Mouse (Mus musculus): ENCODE data around the gene Cnot6. TPM values are rescaled to one million over a fixed set of nuclear protein-coding genes. Genes with fewer than 3 reads are reported as not detected.

Gene Cnot6
- total RNA-seq, 2 experiments from 2014 or later, result 69.7 to 104 TPM

DNA sequence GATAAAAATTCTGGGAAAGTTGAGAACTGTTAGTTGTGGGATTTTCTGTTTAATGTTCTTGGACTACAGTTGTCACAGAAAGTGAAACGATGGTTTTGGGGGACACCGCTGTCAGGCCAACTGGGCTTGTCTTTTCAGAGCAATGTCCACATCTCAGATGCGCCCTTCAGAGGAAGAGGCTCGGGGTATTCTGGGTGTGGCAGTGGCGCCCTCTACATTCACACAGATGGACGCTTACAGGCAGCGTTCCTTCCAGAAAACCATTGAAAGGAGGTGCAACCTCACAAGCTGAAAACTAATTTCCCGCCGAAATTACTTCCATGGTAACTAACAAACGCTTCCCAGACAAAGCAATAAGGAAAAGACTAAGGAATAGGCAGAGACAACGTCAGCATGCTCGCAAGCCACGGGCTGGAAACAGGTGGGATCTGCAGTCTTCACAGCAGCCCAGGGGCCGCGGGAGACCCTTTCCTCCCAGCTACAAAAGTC lies 50.2 kb downstream of the Cnot6 start:
- ATAC-seq (replicated peaks; ENCODE audit: low FRiP score, low TSS enrichment, poor library complexity, severe bottlenecking), result no peak

- ATAC-seq (replicated peaks; ENCODE audit: low FRiP score, low TSS enrichment, poor library complexity, severe bottlenecking), result no peak
Observed at GRCm38 (mm10) chr11:49659470-49659799, 53.1 kb downstream of the Cnot6 start.

- 0 out of 2 replicates have a peak, but pooled peaks have one; percentile 34 for ATAC-seq (replicated peaks; ENCODE audit: low FRiP score, low TSS enrichment, poor library complexity, severe bottlenecking)
Observed at GRCm38 (mm10) chr11:49658791-49659469, 53.6 kb downstream of the Cnot6 start.

DNA sequence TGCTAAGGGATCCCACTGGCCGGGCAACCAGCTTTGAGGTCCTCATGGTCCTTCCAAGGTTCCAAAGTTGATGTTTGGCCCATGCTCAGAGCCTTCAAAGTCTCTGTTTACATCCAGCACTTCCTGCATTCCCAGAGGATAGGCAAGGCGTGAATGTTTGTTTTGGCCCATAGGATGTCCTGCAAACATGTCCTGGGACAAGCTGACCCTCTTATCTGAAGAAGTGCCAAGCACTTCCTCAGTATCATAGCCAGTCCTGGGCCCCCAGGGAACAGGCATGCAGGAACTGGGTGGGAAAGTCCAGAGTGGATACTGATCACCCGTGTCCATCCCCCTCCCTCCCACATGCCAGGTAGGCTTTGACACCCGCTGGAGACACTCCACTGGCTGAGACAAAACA lies 54.5 kb downstream of the Cnot6 start:
- ATAC-seq (replicated peaks; ENCODE audit: low FRiP score, low TSS enrichment, poor library complexity, severe bottlenecking), result no peak

GRCm38 (mm10) chr11:49655501-49655900 lies 57.0 kb downstream of the Cnot6 start:
- no peak for ATAC-seq (replicated peaks; ENCODE audit: low FRiP score, low TSS enrichment, poor library complexity, severe bottlenecking)

- no peak for ATAC-seq (replicated peaks; ENCODE audit: low FRiP score, low TSS enrichment, poor library complexity, severe bottlenecking)
Observed at GRCm38 (mm10) chr11:49654651-49655050, 57.9 kb downstream of the Cnot6 start.

- peak; percentile 25; the same call in 1 of the 2 replicates for ATAC-seq (replicated peaks; ENCODE audit: low FRiP score, low TSS enrichment, poor library complexity, severe bottlenecking)
Observed at GRCm38 (mm10) chr11:49653079-49653408, 59.5 kb downstream of the Cnot6 start.

GRCm38 (mm10) chr11:49652401-49653078 lies 60.0 kb downstream of the Cnot6 start:
- peak; percentile 65 for ATAC-seq (replicated peaks; ENCODE audit: low FRiP score, low TSS enrichment, poor library complexity, severe bottlenecking)

GRCm38 (mm10) chr11:49651762-49652322 lies 60.7 kb downstream of the Cnot6 start:
- peak; percentile 38 for ATAC-seq (replicated peaks; ENCODE audit: low FRiP score, low TSS enrichment, poor library complexity, severe bottlenecking)

- peak; percentile 82 for ATAC-seq (replicated peaks; ENCODE audit: low FRiP score, low TSS enrichment, poor library complexity, severe bottlenecking)
Observed at GRCm38 (mm10) chr11:49650994-49651761, 61.3 kb downstream of the Cnot6 start.

GRCm38 (mm10) chr11:49650113-49650993 lies 62.2 kb downstream of the Cnot6 start:
- ATAC-seq (replicated peaks; ENCODE audit: low FRiP score, low TSS enrichment, poor library complexity, severe bottlenecking), result 0 out of 2 replicates have a peak, but pooled peaks have one; percentile 8

DNA sequence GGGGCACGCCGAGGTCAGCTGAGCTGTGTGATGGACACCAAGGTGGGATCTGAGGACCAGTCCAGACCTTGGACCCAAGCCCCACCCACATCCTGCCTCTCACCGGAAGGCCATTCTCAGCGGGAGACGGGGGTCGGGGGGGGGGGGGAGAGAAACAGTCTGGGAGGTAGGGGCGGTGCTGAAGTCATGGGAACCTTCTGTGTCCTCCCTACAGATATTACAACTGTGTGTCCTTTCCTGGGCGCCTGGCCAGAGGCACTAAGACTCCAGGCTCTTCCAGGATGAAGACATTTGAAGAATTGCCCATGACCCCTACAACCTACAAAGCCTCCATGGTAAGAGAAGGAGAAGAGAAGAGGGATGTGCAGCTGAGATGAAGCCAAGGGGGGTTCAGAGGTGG lies 66.8 kb downstream of the Cnot6 start:
- ATAC-seq (replicated peaks; ENCODE audit: low FRiP score, low TSS enrichment, poor library complexity, severe bottlenecking), result no peak

DNA sequence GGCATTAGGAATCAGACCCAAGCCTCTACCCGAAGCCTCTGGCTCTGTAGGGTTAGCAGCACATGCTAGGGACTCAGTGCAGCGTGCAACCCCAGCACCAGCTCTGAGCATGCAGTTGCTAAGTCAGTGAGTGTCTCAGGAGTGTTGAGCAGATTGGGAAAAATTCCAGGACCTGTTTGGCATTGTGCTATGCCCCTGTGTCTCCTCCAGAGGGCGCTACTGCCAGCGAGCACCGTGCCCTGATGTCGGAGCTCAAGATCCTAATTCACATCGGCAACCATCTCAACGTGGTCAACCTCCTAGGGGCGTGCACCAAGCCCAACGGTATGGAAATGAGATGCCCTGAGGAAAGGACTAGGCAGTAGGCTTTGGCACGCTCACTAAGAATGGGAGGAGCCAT lies 76.1 kb downstream of the Cnot6 start:
- ATAC-seq (replicated peaks; ENCODE audit: low FRiP score, low TSS enrichment, poor library complexity, severe bottlenecking), result peak; percentile 47

- no peak for ATAC-seq (replicated peaks; ENCODE audit: low FRiP score, low TSS enrichment, poor library complexity, severe bottlenecking)
Observed at GRCm38 (mm10) chr11:49635671-49636070, 76.9 kb downstream of the Cnot6 start.

GRCm38 (mm10) chr11:49634101-49634500 lies 78.4 kb downstream of the Cnot6 start:
- no peak for ATAC-seq (replicated peaks; ENCODE audit: low FRiP score, low TSS enrichment, poor library complexity, severe bottlenecking)

DNA sequence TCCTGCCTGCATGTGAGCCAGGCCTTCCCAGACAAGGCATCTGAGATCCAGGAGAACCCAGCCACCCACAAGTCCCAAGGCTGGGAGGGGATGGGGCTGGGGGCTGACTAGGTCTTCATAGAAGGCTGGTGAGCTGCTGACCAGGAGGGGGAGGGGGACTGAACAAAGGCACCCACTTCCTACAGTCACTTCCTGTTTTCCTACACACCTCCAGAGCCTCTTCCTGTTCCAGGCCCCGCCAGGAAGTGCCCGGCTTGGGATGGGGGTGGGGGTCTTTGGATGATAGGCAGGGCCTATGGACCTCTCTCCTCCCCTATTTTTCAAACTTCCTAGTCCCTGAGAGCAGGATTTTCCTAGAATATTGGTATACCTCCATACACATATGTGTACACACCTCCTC lies 80.3 kb downstream of the Cnot6 start:
- ATAC-seq (replicated peaks; ENCODE audit: low FRiP score, low TSS enrichment, poor library complexity, severe bottlenecking), result no peak

GRCm38 (mm10) chr11:49631154-49631553 lies 81.4 kb downstream of the Cnot6 start:
- ATAC-seq (replicated peaks; ENCODE audit: low FRiP score, low TSS enrichment, poor library complexity, severe bottlenecking), result no peak

DNA sequence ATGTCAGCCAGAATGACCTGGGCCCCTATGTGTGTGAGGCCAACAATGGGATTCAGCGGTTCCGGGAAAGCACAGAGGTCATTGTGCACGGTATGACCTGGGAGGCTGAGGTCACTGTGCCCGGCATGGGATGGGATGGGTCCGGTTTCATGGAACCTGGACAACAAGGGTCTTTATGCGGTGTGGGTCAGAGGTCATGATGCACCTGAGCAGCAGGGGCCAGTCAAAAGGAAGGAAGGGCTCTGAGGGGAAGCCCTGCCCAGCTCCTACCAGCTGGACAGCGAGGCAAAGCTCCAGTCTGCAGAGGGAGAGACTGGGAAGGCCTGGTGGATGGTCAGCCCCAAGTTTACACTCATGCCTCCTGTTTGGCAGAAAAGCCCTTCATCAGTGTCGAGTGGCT lies 85.8 kb downstream of the Cnot6 start:
- no peak for ATAC-seq (replicated peaks; ENCODE audit: low FRiP score, low TSS enrichment, poor library complexity, severe bottlenecking)

DNA sequence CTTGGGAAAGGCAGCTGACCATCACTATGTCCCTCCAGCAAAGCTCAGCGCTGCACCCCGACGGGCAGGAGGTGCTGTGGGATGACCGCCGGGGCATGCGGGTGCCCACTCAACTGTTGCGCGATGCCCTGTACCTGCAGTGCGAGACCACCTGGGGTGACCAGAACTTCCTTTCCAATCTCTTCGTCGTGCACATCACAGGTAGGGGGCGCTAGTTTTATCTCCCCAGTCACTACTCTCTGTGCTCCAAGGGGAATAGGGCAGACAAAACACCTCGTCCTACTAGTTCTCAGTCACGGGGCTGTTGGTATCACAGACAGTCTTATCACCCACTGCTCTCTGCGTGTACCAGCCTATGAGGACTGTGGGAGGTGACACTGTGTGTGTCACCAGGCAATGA lies 86.7 kb downstream of the Cnot6 start:
- 0 out of 2 replicates have a peak, but pooled peaks have one; percentile 24 for ATAC-seq (replicated peaks; ENCODE audit: low FRiP score, low TSS enrichment, poor library complexity, severe bottlenecking)
